Mouse (Mus musculus): ENCODE data around the gene Atp6v0d1. TPM values are rescaled to one million over a fixed set of nuclear protein-coding genes. Genes with fewer than 3 reads are reported as not detected.
"Not testable (repeated sequence)": the region's sequence is repeated elsewhere in the genome, so short reads cannot be mapped to it uniquely, and the experiment has no call there.

The Atp6v0d1 gene
- polyA plus RNA-seq, 1 experiment from 2014 or later, result 58.1 TPM

GRCm38 (mm10) chr8:105604804-105605381, 39.0 kb upstream of the Atp6v0d1 start, which contains the start of gene Ripor1:
Ripor1 (plus strand) TSS chr8:105605255.
- peak; percentile 59 for ATAC-seq (ENCODE audit: extremely low read depth, insufficient number of reproducible peaks, low FRiP score, low TSS enrichment)
- H3K9ac ChIP-seq, result peak within 1 kb of the TSS; percentile 97
- H3K4me2 ChIP-seq, result peak within 1 kb of the TSS; percentile 84
- no peaks in the 10 kb centered on the region for H3K9me3 ChIP-seq
- peaks cover 44% of the 10 kb centered on the region for H3K4me1 ChIP-seq
- no peaks in the 10 kb centered on the region for H3K36me3 ChIP-seq
- H3K27ac ChIP-seq (replicated peaks), result peak within 1 kb of the TSS; percentile 92
- 0% methylated on average over 28 of the region's 42 CpGs for WGBS
- H3K4me3 ChIP-seq, result peak within 1 kb of the TSS; percentile 90
- H3K27me3 ChIP-seq (replicated peaks), result no peaks in the 10 kb centered on the region

- WGBS, result 72% methylated on average over 3 of the region's 3 CpGs
- H3K36me3 ChIP-seq; H3K27me3 ChIP-seq (replicated peaks); ATAC-seq (ENCODE audit: extremely low read depth, insufficient number of reproducible peaks, low FRiP score, low TSS enrichment); H3K9ac ChIP-seq; H3K27ac ChIP-seq (replicated peaks); H3K4me2 ChIP-seq; H3K4me3 ChIP-seq; H3K9me3 ChIP-seq: not testable (repeated sequence)
- H3K4me1 ChIP-seq, result peaks cover 22% of the 10 kb centered on the region
Measured at GRCm38 (mm10) chr8:105602540-105602939, 36.7 kb upstream of the Atp6v0d1 start.

GRCm38 (mm10) chr8:105601301-105601700, 35.5 kb upstream of the Atp6v0d1 start:
- no peaks in the 10 kb centered on the region for H3K9me3 ChIP-seq
- H3K27me3 ChIP-seq (replicated peaks), result no peaks in the 10 kb centered on the region
- no peaks in the 10 kb centered on the region for H3K36me3 ChIP-seq
- no peak overlapping the region for H3K27ac ChIP-seq (replicated peaks)
- H3K4me2 ChIP-seq, result no peak overlapping the region
- ATAC-seq (ENCODE audit: extremely low read depth, insufficient number of reproducible peaks, low FRiP score, low TSS enrichment), result no peak
- H3K4me1 ChIP-seq, result peaks cover 18% of the 10 kb centered on the region
- H3K4me3 ChIP-seq, result no peak overlapping the region
- WGBS, result 55% methylated on average over 5 of the region's 5 CpGs
- H3K9ac ChIP-seq, result no peak overlapping the region

GRCm38 (mm10) chr8:105598777-105599176, 32.9 kb upstream of the Atp6v0d1 start:
- no peaks in the 10 kb centered on the region for H3K36me3 ChIP-seq
- ATAC-seq (ENCODE audit: extremely low read depth, insufficient number of reproducible peaks, low FRiP score, low TSS enrichment), result no peak
- 56% methylated on average over 6 of the region's 6 CpGs for WGBS
- no peak overlapping the region for H3K9ac ChIP-seq
- no peak overlapping the region for H3K4me2 ChIP-seq
- H3K27me3 ChIP-seq (replicated peaks), result no peaks in the 10 kb centered on the region
- no peak overlapping the region for H3K4me3 ChIP-seq
- H3K27ac ChIP-seq (replicated peaks), result no peak overlapping the region
- peaks cover 30% of the 10 kb centered on the region for H3K4me1 ChIP-seq
- no peaks in the 10 kb centered on the region for H3K9me3 ChIP-seq

- Histone ChIP-seq H3K4me1 (peaks cover 33% of the 10 kb centered on the region), H3K27me3 (replicated peaks) (no peaks in the 10 kb centered on the region), H3K4me2 (peak overlapping the region; percentile 61), H3K27ac (replicated peaks) (no peak overlapping the region), H3K9me3 (no peaks in the 10 kb centered on the region), H3K9ac (0 out of 2 replicates have a peak overlapping the region, but pooled peaks have one; percentile 19), H3K4me3 (peak overlapping the region; percentile 33), H3K36me3 (no peaks in the 10 kb centered on the region)
- 6% methylated on average over 14 of the region's 14 CpGs for WGBS
- peak; percentile 49 for ATAC-seq (ENCODE audit: extremely low read depth, insufficient number of reproducible peaks, low FRiP score, low TSS enrichment)
Measured at GRCm38 (mm10) chr8:105596362-105597034, 30.7 kb upstream of the Atp6v0d1 start.

- no peaks in the 10 kb centered on the region for H3K27me3 ChIP-seq (replicated peaks)
- peak overlapping the region; percentile 89 for H3K27ac ChIP-seq (replicated peaks)
- ATAC-seq (ENCODE audit: extremely low read depth, insufficient number of reproducible peaks, low FRiP score, low TSS enrichment), result no peak
- no peaks in the 10 kb centered on the region for H3K9me3 ChIP-seq
- peak overlapping the region; percentile 67 for H3K4me2 ChIP-seq
- H3K9ac ChIP-seq, result peak overlapping the region; percentile 75
- peak overlapping the region; percentile 43 for H3K4me3 ChIP-seq
- H3K4me1 ChIP-seq, result peaks cover 33% of the 10 kb centered on the region
- 59% methylated on average over 18 of the region's 18 CpGs for WGBS
- no peaks in the 10 kb centered on the region for H3K36me3 ChIP-seq
Measured at GRCm38 (mm10) chr8:105594451-105595242, 28.8 kb upstream of the Atp6v0d1 start.

- Histone ChIP-seq H3K4me1 (peaks cover 33% of the 10 kb centered on the region), H3K9me3 (peaks cover 4% of the 10 kb centered on the region; the same call in 1 of the 2 replicates), H3K4me3 (peak overlapping the region; percentile 43), H3K9ac (peak overlapping the region; percentile 75), H3K27me3 (replicated peaks) (no peaks in the 10 kb centered on the region), H3K27ac (replicated peaks) (peak overlapping the region; percentile 89), H3K4me2 (peak overlapping the region; percentile 67), H3K36me3 (no peaks in the 10 kb centered on the region)
- ATAC-seq (ENCODE audit: extremely low read depth, insufficient number of reproducible peaks, low FRiP score, low TSS enrichment), result no peak
- 8% methylated on average over 15 of the region's 15 CpGs for WGBS
Measured at GRCm38 (mm10) chr8:105593859-105594258, 28.0 kb upstream of the Atp6v0d1 start.

- ATAC-seq (ENCODE audit: extremely low read depth, insufficient number of reproducible peaks, low FRiP score, low TSS enrichment), result no peak
- 59% methylated on average over 2 of the region's 2 CpGs for WGBS
- Histone ChIP-seq H3K9ac (no peak overlapping the region), H3K27me3 (replicated peaks) (no peaks in the 10 kb centered on the region), H3K4me3 (no peak overlapping the region), H3K9me3 (peaks cover 4% of the 10 kb centered on the region; the same call in 1 of the 2 replicates), H3K27ac (replicated peaks) (no peak overlapping the region), H3K4me2 (no peak overlapping the region), H3K36me3 (no peaks in the 10 kb centered on the region), H3K4me1 (peaks cover 33% of the 10 kb centered on the region)
Measured at GRCm38 (mm10) chr8:105592431-105592830, 26.6 kb upstream of the Atp6v0d1 start.

GRCm38 (mm10) chr8:105579719-105580118, 13.9 kb upstream of the Atp6v0d1 start:
- H3K27me3 ChIP-seq (replicated peaks), result no peaks in the 10 kb centered on the region
- no peaks in the 10 kb centered on the region for H3K9me3 ChIP-seq
- H3K4me2 ChIP-seq, result no peak overlapping the region
- H3K4me1 ChIP-seq, result peaks cover 3% of the 10 kb centered on the region; the same call in 1 of the 2 replicates
- H3K36me3 ChIP-seq, result no peaks in the 10 kb centered on the region
- no peak overlapping the region for H3K4me3 ChIP-seq
- H3K27ac ChIP-seq (replicated peaks), result no peak overlapping the region
- WGBS, result 47% methylated on average over 3 of the region's 3 CpGs
- H3K9ac ChIP-seq, result no peak overlapping the region
- no peak for ATAC-seq (ENCODE audit: extremely low read depth, insufficient number of reproducible peaks, low FRiP score, low TSS enrichment)

GRCm38 (mm10) chr8:105575538-105575937, 9.7 kb upstream of the Atp6v0d1 start:
- H3K4me3 ChIP-seq, result no peak overlapping the region
- no peak overlapping the region for H3K9ac ChIP-seq
- H3K9me3 ChIP-seq, result no peaks in the 10 kb centered on the region
- H3K27ac ChIP-seq (replicated peaks), result no peak overlapping the region
- H3K4me2 ChIP-seq, result no peak overlapping the region
- ATAC-seq (ENCODE audit: extremely low read depth, insufficient number of reproducible peaks, low FRiP score, low TSS enrichment), result no peak
- 58% methylated on average over 3 of the region's 3 CpGs for WGBS
- no peaks in the 10 kb centered on the region for H3K36me3 ChIP-seq
- peaks cover 3% of the 10 kb centered on the region; the same call in 1 of the 2 replicates for H3K4me1 ChIP-seq
- H3K27me3 ChIP-seq (replicated peaks), result no peaks in the 10 kb centered on the region

GRCm38 (mm10) chr8:105574741-105575140, 8.9 kb upstream of the Atp6v0d1 start:
- H3K4me3 ChIP-seq, result no peak overlapping the region
- H3K27ac ChIP-seq (replicated peaks), result no peak overlapping the region
- no peaks in the 10 kb centered on the region for H3K27me3 ChIP-seq (replicated peaks)
- no peaks in the 10 kb centered on the region for H3K9me3 ChIP-seq
- ATAC-seq (ENCODE audit: extremely low read depth, insufficient number of reproducible peaks, low FRiP score, low TSS enrichment), result no peak
- H3K4me2 ChIP-seq, result no peak overlapping the region
- no peak overlapping the region for H3K9ac ChIP-seq
- no peaks in the 10 kb centered on the region for H3K36me3 ChIP-seq
- peaks cover 2% of the 10 kb centered on the region; the same call in 1 of the 2 replicates for H3K4me1 ChIP-seq
- WGBS, result 39% methylated on average over 6 of the region's 6 CpGs
